Mouse (Mus musculus) limb, embryonic 14.5 days (tissue): Measurements from ENCODE around the gene Ccdc136. TPM values are rescaled to one million over a fixed set of nuclear protein-coding genes. Genes with fewer than 3 reads are reported as not detected.

ENCODE experiments used
- ATAC-seq: fragments of 200-750 bp; cut with Nextera tagmentation; 2 replicates; pipeline ENCODE4 v1.8.0; 2017; ENCODE audit warnings: low read depth, moderate number of reproducible peaks, moderate TSS enrichment; ENCODE audit not compliant: low FRiP score
- DNase-seq: peaks from one replicate; pipeline ENCODE4 v3.0.0-alpha.2; 2015; ENCODE audit warnings: low spot score
- H3K27ac ChIP-seq: fragments of 300-500 bp; sonication (generic); replicated peaks from 2 replicates; pipeline ENCODE4 v1.5.1; 2014; ENCODE audit warnings: low read depth, mild to moderate bottlenecking, low read length, moderate library complexity, mixed read lengths
- H3K27me3 ChIP-seq: fragments of 300-500 bp; sonication (generic); 2 replicates; pipeline ENCODE4 v1.6.1; 2014; ENCODE audit warnings: low read length, mixed read lengths; ENCODE audit not compliant: control insufficient read depth, insufficient read depth
- H3K36me3 ChIP-seq: fragments of 300-500 bp; sonication (generic); 2 replicates; pipeline ENCODE4 v1.6.1; 2014; ENCODE audit warnings: mild to moderate bottlenecking, low read length, moderate library complexity, mixed read lengths; ENCODE audit not compliant: control insufficient read depth, insufficient read depth
- H3K4me1 ChIP-seq: fragments of 300-500 bp; sonication (generic); 2 replicates; pipeline ENCODE4 v1.6.1; 2014; ENCODE audit warnings: antibody characterized with exemption, low read length, mixed read lengths; ENCODE audit not compliant: control insufficient read depth, insufficient read depth
- H3K4me2 ChIP-seq: fragments of 300-500 bp; sonication (generic); replicated peaks from 2 replicates; pipeline ENCODE4 v1.6.1; 2014; ENCODE audit warnings: low read depth, mild to moderate bottlenecking, low read length, moderate library complexity; ENCODE audit not compliant: severe bottlenecking
- H3K4me3 ChIP-seq: fragments of 300-500 bp; sonication (generic); replicated peaks from 2 replicates; pipeline ENCODE4 v1.5.1; 2014; ENCODE audit warnings: low read length
- H3K9ac ChIP-seq: fragments of 300-500 bp; sonication (generic); 2 replicates; pipeline ENCODE4 v1.6.1; 2014; ENCODE audit warnings: mild to moderate bottlenecking, low read depth, low read length, moderate library complexity; ENCODE audit not compliant: severe bottlenecking
- H3K9me3 ChIP-seq: fragments of 300-500 bp; sonication (generic); 2 replicates; pipeline ENCODE4 v1.6.1; 2016; ENCODE audit warnings: low read length; ENCODE audit not compliant: control insufficient read depth
- POLR2A ChIP-seq: fragments of 200-500 bp; IDR thresholded peaks from 2 replicates; pipeline ENCODE4 v1.8.0; 2012; ENCODE audit warnings: inconsistent platforms, mild to moderate bottlenecking, moderate library complexity, borderline replicate concordance; ENCODE audit not compliant: insufficient read depth, insufficient read length; ENCODE audit errors: extremely low read depth
- WGBS: fragments of 180-500 bp; shearing (Covaris S2); extraction: QIAGEN DNeasy Blood & Tissue Kit; methylation state at CpG from one replicate; pipeline ENCODE4 v1.1.7; 2014; 5-methylcytosine and 5-hydroxymethylcytosine counted together
- microRNA-seq: library from miRNA; unstranded; fragments of <30 nt; microRNA quantifications from one replicate; pipeline ENCODE4, GENCODE M21; 2016
- polyA plus RNA-seq, 2 experiments: library from polyadenylated mRNA; depleted of rRNA in 1 of 2; stranded (reverse) in 1 of 2; unstranded in 1 of 2; fragments of >200 nt; fragmentation: Nextera tagmentation in 1 of 2; extraction: Ambion mirVana in 1 of 2; gene quantifications; 2 replicates each; pipeline versions ENCODE4 v1.2.1 to v1.2.3; 2012 to 2014

The Ccdc136 gene
- polyA plus RNA-seq, 2 experiments: 26.0 to 26.2 TPM

DNA sequence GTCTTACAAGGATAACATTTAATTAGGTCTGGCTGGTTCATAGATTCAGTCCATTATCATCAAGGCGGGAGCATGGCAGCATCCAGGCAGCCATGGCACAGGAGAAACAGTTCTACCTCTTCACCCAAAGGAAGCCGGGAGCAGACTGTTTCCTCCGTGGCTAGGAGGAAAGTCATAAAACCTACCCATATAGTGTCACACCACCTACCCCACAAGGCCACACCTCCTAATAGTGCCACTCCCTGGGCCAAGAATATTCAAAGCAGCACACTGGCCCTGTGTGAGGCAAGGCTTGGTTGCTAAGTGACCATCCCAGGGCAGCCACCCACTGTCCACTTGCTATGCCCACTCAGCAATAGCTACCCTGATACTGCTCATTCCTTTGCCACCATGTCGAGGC lies 75.0 kb downstream of the Ccdc136 start, which contains the start of gene Atp6v1fnb:
Atp6v1fnb (plus strand) TSS at position 301 of the 400 bp plus-strand sequence.
- no peak within 1 kb of the TSS for H3K9ac ChIP-seq
- no peak within 1 kb of the TSS for H3K27ac ChIP-seq
- no peak within 1 kb of the TSS for H3K4me3 ChIP-seq
- peaks cover 11% of the 10 kb centered on the region for H3K4me1 ChIP-seq
- TF ChIP-seq POLR2A: no peak
- no peaks in the 10 kb centered on the region for H3K9me3 ChIP-seq
- H3K27me3 ChIP-seq: no peaks in the 10 kb centered on the region
- ATAC-seq (no peak), DNase-seq (no peak)
- 93% methylated on average over 4 of the region's 4 CpGs for WGBS
- peaks cover 13% of the 10 kb centered on the region for H3K36me3 ChIP-seq
- H3K4me2 ChIP-seq: no peak within 1 kb of the TSS

DNA sequence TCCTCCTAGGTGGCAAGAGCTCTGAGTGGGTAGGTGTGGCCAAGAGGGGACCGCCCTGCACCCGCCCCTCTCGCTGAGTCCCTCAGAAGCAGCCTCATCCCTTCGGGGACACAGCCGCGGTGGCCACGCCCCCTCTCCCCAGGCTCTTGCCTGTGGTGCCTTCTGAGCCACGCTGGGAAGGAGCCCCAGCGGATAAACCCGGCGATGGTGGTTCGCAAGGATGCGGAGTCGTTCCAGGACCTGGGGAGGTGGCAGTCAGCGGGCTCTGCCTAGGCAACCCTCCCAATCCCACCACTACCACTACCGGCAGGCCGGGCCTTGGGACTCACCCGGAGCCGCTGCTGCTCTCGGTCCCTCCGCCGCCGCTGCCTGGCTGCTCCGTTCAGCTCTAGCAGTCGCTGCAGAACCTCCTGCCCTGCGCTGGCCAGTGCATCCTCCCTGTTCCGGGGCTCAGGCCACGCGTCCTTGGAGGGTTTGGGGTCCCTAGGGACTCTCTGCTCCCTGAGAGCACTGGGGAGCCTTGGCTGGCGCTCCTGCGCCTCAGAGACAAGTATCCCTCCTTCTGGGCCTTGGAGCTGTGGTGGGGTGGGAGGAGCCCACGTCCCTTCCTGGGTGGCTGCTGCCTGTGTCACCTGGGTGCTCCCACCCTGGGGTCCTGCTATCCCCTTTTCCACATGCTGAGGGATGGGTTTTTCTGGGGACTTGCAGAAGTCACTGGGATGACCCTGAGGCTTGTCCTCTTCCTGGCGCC lies 78.0 kb downstream of the Ccdc136 start:
- no peaks in the 10 kb centered on the region for H3K27me3 ChIP-seq
- ATAC-seq: peak; percentile 77
- no peak overlapping the region for H3K27ac ChIP-seq
- H3K36me3 ChIP-seq: peaks cover 13% of the 10 kb centered on the region
- H3K4me3 ChIP-seq: peak overlapping the region; percentile 35
- 4% methylated on average over 28 of the region's 33 CpGs for WGBS
- H3K9ac ChIP-seq: peak overlapping the region; percentile 39
- H3K4me1 ChIP-seq: peaks cover 3% of the 10 kb centered on the region; the same call in 1 of the 2 replicates
- H3K4me2 ChIP-seq: peak overlapping the region; percentile 53
- peak; percentile 68 for DNase-seq
- H3K9me3 ChIP-seq: no peaks in the 10 kb centered on the region
- TF ChIP-seq POLR2A: no peak

- DNase-seq: no peak
- no peaks in the 10 kb centered on the region for H3K9me3 ChIP-seq
- no peaks in the 10 kb centered on the region for H3K27me3 ChIP-seq
- H3K9ac ChIP-seq: no peak overlapping the region
- ATAC-seq: no peak
- peaks cover 13% of the 10 kb centered on the region for H3K36me3 ChIP-seq
- peaks cover 3% of the 10 kb centered on the region; the same call in 1 of the 2 replicates for H3K4me1 ChIP-seq
- no peak for TF ChIP-seq POLR2A
- WGBS: 72% methylated on average over 2 of the region's 2 CpGs
- H3K4me3 ChIP-seq: no peak overlapping the region
- H3K4me2 ChIP-seq: no peak overlapping the region
- no peak overlapping the region for H3K27ac ChIP-seq
These were observed 78.6 kb downstream of the Ccdc136 start for GRCm38 (mm10) chr6:29474736-29475135.

Small RNA genes within 50 kb of the gene (microRNA-seq; reads per million reads assigned to microRNA genes)
- gene Gm26220 (not detected), gene Gm44354 (not detected)

Other genes starting within 250 kb of the Ccdc136 start
- 45.9 and 59.8 TPM in 2 replicates for gene Rbm28, start 231.3 kb upstream of the Ccdc136 start, polyA plus RNA-seq (2012; rRNA removed)
- gene Rbm28, start 231.3 kb upstream of the Ccdc136 start, polyA plus RNA-seq (2014; fragmentation: Nextera tagmentation; extraction: Ambion mirVana): 35.7 and 47.7 TPM in 2 replicates
- gene Prrt4, start 216.7 kb upstream of the Ccdc136 start, polyA plus RNA-seq (2012; rRNA removed): 1.2 and 1.8 TPM in 2 replicates
- 0.92 and 1.1 TPM in 2 replicates for gene Prrt4, start 216.7 kb upstream of the Ccdc136 start, polyA plus RNA-seq (2014; fragmentation: Nextera tagmentation; extraction: Ambion mirVana)
- 42.1 and 53.1 TPM in 2 replicates for gene Impdh1, start 179.9 kb upstream of the Ccdc136 start, polyA plus RNA-seq (2012; rRNA removed)
- 46.6 and 49.2 TPM in 2 replicates for gene Impdh1, start 179.9 kb upstream of the Ccdc136 start, polyA plus RNA-seq (2014; fragmentation: Nextera tagmentation; extraction: Ambion mirVana)
- gene Hilpda, start 123.8 kb upstream of the Ccdc136 start, polyA plus RNA-seq (2012; rRNA removed): 39.7 and 48.1 TPM in 2 replicates
- 48.1 and 53.7 TPM in 2 replicates for gene Hilpda, start 123.8 kb upstream of the Ccdc136 start, polyA plus RNA-seq (2014; fragmentation: Nextera tagmentation; extraction: Ambion mirVana)
- gene Fam71f2, start 116.7 kb upstream of the Ccdc136 start, polyA plus RNA-seq (2012; rRNA removed): 2.6 and 3.8 TPM in 2 replicates
- gene Fam71f2, start 116.7 kb upstream of the Ccdc136 start, polyA plus RNA-seq (2014; fragmentation: Nextera tagmentation; extraction: Ambion mirVana): 0.57 and 0.70 TPM in 2 replicates
- 0.10 and 0.27 TPM in 2 replicates for gene Fam71f1, start 77.2 kb upstream of the Ccdc136 start, polyA plus RNA-seq (2012; rRNA removed)
- gene Fam71f1, start 77.2 kb upstream of the Ccdc136 start, polyA plus RNA-seq (2014; fragmentation: Nextera tagmentation; extraction: Ambion mirVana): 0.23 TPM in 1 of 2 replicates, not detected in the other
- 354 and 382 TPM in 2 replicates for gene Calu, start 48.2 kb upstream of the Ccdc136 start, polyA plus RNA-seq (2012; rRNA removed)
- gene Calu, start 48.2 kb upstream of the Ccdc136 start, polyA plus RNA-seq (2014; fragmentation: Nextera tagmentation; extraction: Ambion mirVana): 536 and 540 TPM in 2 replicates
- gene Opn1sw, start 7.8 kb upstream of the Ccdc136 start, polyA plus RNA-seq (2012; rRNA removed): 1.3 and 2.1 TPM in 2 replicates
- gene Opn1sw, start 7.8 kb upstream of the Ccdc136 start, polyA plus RNA-seq (2014; fragmentation: Nextera tagmentation; extraction: Ambion mirVana): 2.0 and 2.3 TPM in 2 replicates
- gene Flnc, start 36.9 kb downstream of the Ccdc136 start, polyA plus RNA-seq (2012; rRNA removed): 38.1 and 43.9 TPM in 2 replicates
- 25.1 and 27.0 TPM in 2 replicates for gene Flnc, start 36.9 kb downstream of the Ccdc136 start, polyA plus RNA-seq (2014; fragmentation: Nextera tagmentation; extraction: Ambion mirVana)
- gene Atp6v1f, start 71.4 kb downstream of the Ccdc136 start, polyA plus RNA-seq (2012; rRNA removed): 195 and 204 TPM in 2 replicates
- gene Atp6v1f, start 71.4 kb downstream of the Ccdc136 start, polyA plus RNA-seq (2014; fragmentation: Nextera tagmentation; extraction: Ambion mirVana): 226 and 239 TPM in 2 replicates
- gene Atp6v1fnb, start 75.1 kb downstream of the Ccdc136 start, polyA plus RNA-seq (2012; rRNA removed): 0.12 TPM in 1 of 2 replicates, not detected in the other
- gene Atp6v1fnb, start 75.1 kb downstream of the Ccdc136 start, polyA plus RNA-seq (2014; fragmentation: Nextera tagmentation; extraction: Ambion mirVana): 0.35 TPM in 1 of 2 replicates, not detected in the other
- gene Kcp, start 111.6 kb downstream of the Ccdc136 start, polyA plus RNA-seq (2012; rRNA removed): 92.4 and 136 TPM in 2 replicates
- gene Kcp, start 111.6 kb downstream of the Ccdc136 start, polyA plus RNA-seq (2014; fragmentation: Nextera tagmentation; extraction: Ambion mirVana): 27.1 and 36.0 TPM in 2 replicates
- gene Irf5, start 130.3 kb downstream of the Ccdc136 start, polyA plus RNA-seq (2012; rRNA removed): 4.8 and 5.0 TPM in 2 replicates
- 3.2 and 4.4 TPM in 2 replicates for gene Irf5, start 130.3 kb downstream of the Ccdc136 start, polyA plus RNA-seq (2014; fragmentation: Nextera tagmentation; extraction: Ambion mirVana)
- gene Tnpo3, start 213.6 kb downstream of the Ccdc136 start, polyA plus RNA-seq (2012; rRNA removed): 60.1 and 64.0 TPM in 2 replicates
- gene Tnpo3, start 213.6 kb downstream of the Ccdc136 start, polyA plus RNA-seq (2014; fragmentation: Nextera tagmentation; extraction: Ambion mirVana): 82.7 and 90.4 TPM in 2 replicates